Mouse (Mus musculus) heart, embryonic 15.5 days (tissue): ENCODE measurements around the gene Rps10. TPM values are rescaled to one million over a fixed set of nuclear protein-coding genes. Genes with fewer than 3 reads are reported as not detected.

Experiments
- ATAC-seq: fragments of 200-750 bp; cut with Nextera tagmentation; replicated peaks from 2 replicates; pipeline ENCODE4 v1.8.0; 2017; ENCODE audit warnings: low read depth, moderate TSS enrichment; ENCODE audit not compliant: insufficient number of reproducible peaks, insufficient read depth, low FRiP score
- H3K27ac ChIP-seq: fragments of 300-500 bp; sonication (generic); 2 replicates; pipeline ENCODE4 v1.5.1; 2015; ENCODE audit warnings: mild to moderate bottlenecking, inconsistent platforms
- H3K27me3 ChIP-seq: fragments of 300-500 bp; sonication (generic); 2 replicates; pipeline ENCODE4 v1.6.1; 2015; ENCODE audit warnings: inconsistent platforms
- H3K36me3 ChIP-seq: fragments of 300-500 bp; sonication (generic); 2 replicates; pipeline ENCODE4 v1.6.1; 2015; ENCODE audit warnings: mild to moderate bottlenecking, inconsistent platforms
- H3K4me1 ChIP-seq: fragments of 300-500 bp; sonication (generic); replicated peaks from 2 replicates; pipeline ENCODE4 v1.6.1; 2015; ENCODE audit warnings: inconsistent platforms
- H3K4me2 ChIP-seq: fragments of 300-500 bp; sonication (generic); 2 replicates; pipeline ENCODE4 v1.6.1; 2015; ENCODE audit warnings: inconsistent platforms, mild to moderate bottlenecking, moderate library complexity
- H3K4me3 ChIP-seq: fragments of 300-500 bp; sonication (generic); 2 replicates; pipeline ENCODE4 v1.5.1; 2015; ENCODE audit warnings: mild to moderate bottlenecking, inconsistent platforms
- H3K9ac ChIP-seq: fragments of 300-500 bp; sonication (generic); 2 replicates; pipeline ENCODE4 v1.6.1; 2015; ENCODE audit warnings: mild to moderate bottlenecking, inconsistent platforms
- H3K9me3 ChIP-seq: fragments of 300-500 bp; sonication (generic); replicated peaks from 2 replicates; pipeline ENCODE4 v1.6.1; 2016; ENCODE audit warnings: inconsistent platforms
- WGBS: fragments of 180-500 bp; shearing (Covaris S2); methylation state at CpG from one replicate; pipeline ENCODE4 v1.1.7; 2015; ENCODE audit warnings: mixed read lengths; 5-methylcytosine and 5-hydroxymethylcytosine counted together
- polyA plus RNA-seq: library from polyadenylated mRNA; unstranded; fragments of >200 nt; fragmentation: Nextera tagmentation; extraction: Ambion mirVana; gene quantifications from 2 replicates; pipeline ENCODE4 v1.2.1, GENCODE M21; 2015

Rps10 gene
- 506 and 536 TPM in 2 replicates for polyA plus RNA-seq

- Histone ChIP-seq H3K4me2 (peak within 1 kb of the TSS; percentile 75), H3K36me3 (peaks cover 18% of the 10 kb centered on the region), H3K9me3 (no peaks in the 10 kb centered on the region), H3K4me1 (peaks cover 47% of the 10 kb centered on the region), H3K27me3 (no peaks in the 10 kb centered on the region), H3K9ac (0 out of 2 replicates have a peak within 1 kb of the TSS, but pooled peaks have one; percentile 51), H3K27ac (peak within 1 kb of the TSS; percentile 80), H3K4me3 (peak within 1 kb of the TSS; percentile 83)
- no peak for ATAC-seq
- WGBS: 43% methylated on average over 18 of the region's 18 CpGs
Measured at GRCm38 (mm10) chr17:27636132-27637020, at the start of gene Rps10. Rps10 (minus strand) TSS chr17:27636669.

DNA sequence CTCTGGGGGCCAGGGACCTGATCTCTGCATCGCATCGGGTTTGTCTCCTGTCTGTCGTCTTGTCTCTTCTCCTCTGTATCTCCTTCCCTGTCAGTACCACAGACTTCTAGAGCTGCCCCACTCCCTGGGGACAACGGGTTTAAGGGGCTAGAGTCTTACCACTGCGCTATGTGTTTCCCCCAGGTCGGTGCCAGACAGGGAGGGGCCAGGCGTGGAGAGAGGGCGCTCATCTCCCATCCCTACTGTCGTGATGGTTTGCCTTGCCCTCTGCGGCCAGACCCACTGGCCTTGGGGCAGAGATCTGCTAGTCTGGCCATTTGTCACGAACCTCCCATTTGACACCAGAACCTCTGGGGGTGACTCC is 49.1 kb upstream of the Rps10 start:
- Histone ChIP-seq H3K36me3 (no peaks in the 10 kb centered on the region), H3K27me3 (peaks cover 66% of the 10 kb centered on the region), H3K4me2 (peak overlapping the region; percentile 75), H3K9me3 (no peaks in the 10 kb centered on the region), H3K9ac (no peak overlapping the region; the same call in 1 of the 2 replicates), H3K4me3 (peak overlapping the region; percentile 43), H3K4me1 (peaks cover 17% of the 10 kb centered on the region), H3K27ac (no peak overlapping the region)
- no peak for ATAC-seq
- 4% methylated on average over 11 of the region's 11 CpGs for WGBS

DNA sequence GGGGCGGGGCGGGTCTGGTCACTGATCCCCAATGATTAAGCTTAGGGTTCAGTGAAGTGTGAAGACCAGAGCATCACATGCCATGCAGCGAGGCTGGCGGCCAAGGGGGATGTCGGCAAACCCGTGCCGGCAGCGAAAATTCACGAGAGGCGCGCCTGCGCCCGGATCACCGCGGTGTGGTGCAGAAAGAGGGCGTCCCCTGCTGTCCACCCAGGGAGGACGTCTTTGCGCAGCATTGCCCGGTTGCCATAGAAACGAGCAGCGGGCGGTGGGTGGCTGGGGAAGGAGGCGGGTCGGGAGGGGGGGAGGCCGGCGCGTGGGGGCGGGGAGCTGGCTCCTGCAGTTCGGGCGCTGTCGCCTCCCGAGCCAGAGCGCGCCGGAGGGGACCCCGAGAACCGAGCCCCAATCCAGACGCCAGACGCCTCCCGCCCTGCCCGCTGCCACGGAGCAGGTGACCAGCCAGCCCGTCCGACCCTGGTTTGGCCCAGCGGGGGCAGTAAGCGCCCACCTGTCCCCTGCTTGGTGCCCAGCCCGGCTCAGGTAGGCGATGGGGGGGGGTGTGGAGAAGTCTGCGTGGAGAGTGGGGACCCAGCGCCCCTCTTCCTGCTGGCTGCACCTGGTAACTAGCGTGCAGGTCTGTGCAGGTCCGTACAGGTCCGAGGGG is 48.5 kb upstream of the Rps10 start:
- WGBS: 1% methylated on average over 51 of the region's 53 CpGs
- no peak overlapping the region for H3K27ac ChIP-seq
- peak overlapping the region; percentile 75 for H3K4me2 ChIP-seq
- H3K36me3 ChIP-seq: no peaks in the 10 kb centered on the region
- peak overlapping the region; percentile 19; the same call in 1 of the 2 replicates for H3K9ac ChIP-seq
- peak overlapping the region; percentile 43 for H3K4me3 ChIP-seq
- peaks cover 66% of the 10 kb centered on the region for H3K27me3 ChIP-seq
- H3K9me3 ChIP-seq: no peaks in the 10 kb centered on the region
- ATAC-seq: no peak
- H3K4me1 ChIP-seq: peaks cover 17% of the 10 kb centered on the region

- H3K4me3 ChIP-seq: no peak overlapping the region
- no peak for ATAC-seq
- no peaks in the 10 kb centered on the region for H3K9me3 ChIP-seq
- no peak overlapping the region for H3K9ac ChIP-seq
- no peak overlapping the region for H3K4me2 ChIP-seq
- H3K27me3 ChIP-seq: peaks cover 20% of the 10 kb centered on the region
- no peak overlapping the region for H3K27ac ChIP-seq
- no peaks in the 10 kb centered on the region for H3K36me3 ChIP-seq
- H3K4me1 ChIP-seq: peaks cover 3% of the 10 kb centered on the region; the same call in 1 of the 2 replicates
- 48% methylated on average over 11 of the region's 11 CpGs for WGBS
Measured at GRCm38 (mm10) chr17:27678924-27679813, 42.7 kb upstream of the Rps10 start.

- WGBS: 72% methylated on average over 5 of the region's 5 CpGs
- no peak for ATAC-seq
- no peak overlapping the region for H3K4me3 ChIP-seq
- peaks cover 3% of the 10 kb centered on the region; the same call in 1 of the 2 replicates for H3K4me1 ChIP-seq
- H3K27ac ChIP-seq: no peak overlapping the region
- H3K4me2 ChIP-seq: no peak overlapping the region
- H3K27me3 ChIP-seq: peaks cover 6% of the 10 kb centered on the region
- H3K9me3 ChIP-seq: no peaks in the 10 kb centered on the region
- no peak overlapping the region for H3K9ac ChIP-seq
- H3K36me3 ChIP-seq: no peaks in the 10 kb centered on the region
Measured at GRCm38 (mm10) chr17:27677756-27678155, 41.3 kb upstream of the Rps10 start.

DNA sequence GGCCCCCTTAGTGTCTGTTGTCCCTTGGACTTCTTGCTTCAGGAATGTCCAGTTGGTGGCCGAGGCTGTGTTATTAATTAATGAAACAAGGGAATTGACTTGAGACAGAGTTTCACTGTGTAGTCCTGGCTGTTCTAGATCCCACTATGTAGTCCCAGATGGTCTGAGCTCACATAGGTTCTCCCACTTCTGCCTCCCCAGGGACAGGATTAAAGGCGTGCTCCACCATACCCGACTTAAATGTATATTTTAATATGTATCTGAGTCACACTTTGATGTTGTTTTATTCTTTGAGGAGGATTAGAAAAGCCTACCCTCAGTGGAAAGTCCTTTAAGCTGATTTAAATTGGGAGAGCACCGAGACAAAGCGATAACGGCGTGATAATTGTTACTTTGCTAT is 39.8 kb upstream of the Rps10 start:
- no peak for ATAC-seq
- Histone ChIP-seq H3K27me3 (0 out of 2 replicates have a peak, but pooled peaks cover 1% of the 10 kb centered on the region), H3K36me3 (no peaks in the 10 kb centered on the region), H3K9me3 (no peaks in the 10 kb centered on the region), H3K4me2 (no peak overlapping the region), H3K4me3 (no peak overlapping the region), H3K27ac (no peak overlapping the region), H3K4me1 (peaks cover 3% of the 10 kb centered on the region; the same call in 1 of the 2 replicates), H3K9ac (no peak overlapping the region)
- 46% methylated on average over 7 of the region's 7 CpGs for WGBS

- no peaks in the 10 kb centered on the region for H3K36me3 ChIP-seq
- WGBS: 47% methylated on average over 9 of the region's 9 CpGs
Measured at GRCm38 (mm10) chr17:27675453-27675852, 39.0 kb upstream of the Rps10 start.

DNA sequence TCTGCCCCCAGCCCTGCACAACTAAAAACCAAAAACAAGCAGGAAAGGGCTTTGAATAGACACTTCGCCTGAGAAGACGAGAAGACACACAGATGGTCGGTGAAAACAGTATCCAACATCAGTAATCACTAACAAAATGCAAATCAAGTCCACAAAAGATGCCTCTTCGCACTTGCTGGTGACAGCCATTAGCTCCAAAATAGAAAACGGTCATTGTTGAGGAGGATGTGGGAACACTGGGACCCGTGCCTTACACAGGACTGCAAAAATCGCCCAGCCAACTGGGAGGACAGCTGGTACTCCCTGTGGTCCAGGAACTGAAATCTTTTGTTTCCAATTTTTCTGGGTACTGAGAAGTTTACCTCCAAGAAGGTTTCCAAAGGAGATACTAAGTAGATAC is 37.5 kb upstream of the Rps10 start:
- H3K4me2 ChIP-seq: no peak overlapping the region
- no peak overlapping the region for H3K27ac ChIP-seq
- no peaks in the 10 kb centered on the region for H3K36me3 ChIP-seq
- H3K27me3 ChIP-seq: no peaks in the 10 kb centered on the region
- ATAC-seq: no peak
- peaks cover 3% of the 10 kb centered on the region; the same call in 1 of the 2 replicates for H3K4me1 ChIP-seq
- 83% methylated on average over 7 of the region's 7 CpGs for WGBS
- H3K9ac ChIP-seq: no peak overlapping the region
- no peaks in the 10 kb centered on the region for H3K9me3 ChIP-seq
- no peak overlapping the region for H3K4me3 ChIP-seq

More at GRCm38 (mm10) chr17:27675453-27675852, 39.0 kb upstream of the Rps10 start:
- no peak for ATAC-seq
- Histone ChIP-seq H3K9ac (no peak overlapping the region), H3K27me3 (no peaks in the 10 kb centered on the region), H3K4me2 (no peak overlapping the region), H3K4me1 (peaks cover 3% of the 10 kb centered on the region; the same call in 1 of the 2 replicates), H3K9me3 (no peaks in the 10 kb centered on the region), H3K27ac (no peak overlapping the region), H3K4me3 (no peak overlapping the region)

- Histone ChIP-seq H3K9ac (no peak overlapping the region), H3K36me3 (no peaks in the 10 kb centered on the region), H3K4me3 (no peak overlapping the region), H3K4me2 (no peak overlapping the region), H3K27me3 (no peaks in the 10 kb centered on the region), H3K27ac (no peak overlapping the region), H3K4me1 (peaks cover 3% of the 10 kb centered on the region; the same call in 1 of the 2 replicates), H3K9me3 (no peaks in the 10 kb centered on the region)
- no peak for ATAC-seq
- WGBS: 76% methylated on average over 6 of the region's 6 CpGs
Measured at GRCm38 (mm10) chr17:27671720-27672119, 35.3 kb upstream of the Rps10 start.

GRCm38 (mm10) chr17:27658767-27659166 is 22.3 kb upstream of the Rps10 start:
- no peaks in the 10 kb centered on the region for H3K36me3 ChIP-seq
- H3K4me2 ChIP-seq: no peak overlapping the region
- no peak overlapping the region for H3K4me3 ChIP-seq
- 67% methylated on average over 7 of the region's 7 CpGs for WGBS
- H3K9me3 ChIP-seq: no peaks in the 10 kb centered on the region
- H3K4me1 ChIP-seq: peaks cover 16% of the 10 kb centered on the region
- no peak overlapping the region for H3K9ac ChIP-seq
- H3K27me3 ChIP-seq: peaks cover 38% of the 10 kb centered on the region
- H3K27ac ChIP-seq: no peak overlapping the region
- ATAC-seq: no peak

- Histone ChIP-seq H3K9me3 (no peaks in the 10 kb centered on the region), H3K9ac (no peak overlapping the region), H3K27me3 (peaks cover 42% of the 10 kb centered on the region), H3K36me3 (no peaks in the 10 kb centered on the region), H3K4me3 (no peak overlapping the region), H3K4me2 (no peak overlapping the region), H3K4me1 (peaks cover 16% of the 10 kb centered on the region), H3K27ac (no peak overlapping the region)
- no peak for ATAC-seq
- 64% methylated on average over 8 of the region's 8 CpGs for WGBS
Measured at GRCm38 (mm10) chr17:27657123-27657522, 20.7 kb upstream of the Rps10 start.
